Mouse (Mus musculus) layer of hippocampus, adult 9-11 months (tissue): Measurements from ENCODE around the gene Jarid2.

Source experiments
- DNase-seq: peaks from one replicate; pipeline ENCODE4 v3.0.0; 2022

The Jarid2 gene

DNA sequence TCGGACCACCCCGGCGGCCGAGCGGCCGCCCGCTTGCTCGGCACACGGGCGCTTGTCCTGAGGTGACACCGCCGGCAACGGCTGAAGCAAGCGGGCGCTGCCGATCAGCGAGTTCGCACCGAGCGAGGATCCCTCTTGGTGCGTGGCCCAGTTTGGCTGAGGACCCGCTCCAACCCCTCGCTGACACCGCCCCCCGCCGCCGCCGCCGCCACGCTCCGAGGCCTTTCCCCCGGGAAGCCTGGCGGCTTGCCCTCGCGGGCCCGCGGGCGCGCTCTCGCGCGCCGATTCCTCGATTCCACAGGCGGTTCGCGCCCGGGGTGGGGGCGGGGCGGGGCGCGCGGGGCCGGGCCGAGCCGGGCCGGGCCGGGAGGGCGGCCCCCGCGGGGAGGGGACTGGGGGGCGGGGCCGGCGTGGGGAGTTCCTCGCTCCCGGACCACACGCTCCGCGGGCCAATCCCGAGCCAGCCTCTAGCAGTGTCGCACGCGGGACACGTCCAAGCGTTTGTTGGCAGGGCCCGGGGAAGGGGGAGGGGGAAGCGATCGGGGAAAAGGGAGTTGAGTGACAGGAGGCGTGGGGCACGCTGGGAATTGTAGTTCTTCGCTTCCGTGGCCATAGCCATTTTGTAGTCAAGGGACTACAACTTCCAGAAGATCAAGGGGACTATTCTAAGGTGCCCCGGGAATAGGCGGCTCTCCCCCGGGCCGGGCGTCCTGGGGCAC is 1.0 kb downstream of the Jarid2 start:
- peak; percentile 100 for DNase-seq

GRCm38 (mm10) chr13:44730939-44731551 is 1.8 kb downstream of the Jarid2 start:
- peak; percentile 92 for DNase-seq

DNA sequence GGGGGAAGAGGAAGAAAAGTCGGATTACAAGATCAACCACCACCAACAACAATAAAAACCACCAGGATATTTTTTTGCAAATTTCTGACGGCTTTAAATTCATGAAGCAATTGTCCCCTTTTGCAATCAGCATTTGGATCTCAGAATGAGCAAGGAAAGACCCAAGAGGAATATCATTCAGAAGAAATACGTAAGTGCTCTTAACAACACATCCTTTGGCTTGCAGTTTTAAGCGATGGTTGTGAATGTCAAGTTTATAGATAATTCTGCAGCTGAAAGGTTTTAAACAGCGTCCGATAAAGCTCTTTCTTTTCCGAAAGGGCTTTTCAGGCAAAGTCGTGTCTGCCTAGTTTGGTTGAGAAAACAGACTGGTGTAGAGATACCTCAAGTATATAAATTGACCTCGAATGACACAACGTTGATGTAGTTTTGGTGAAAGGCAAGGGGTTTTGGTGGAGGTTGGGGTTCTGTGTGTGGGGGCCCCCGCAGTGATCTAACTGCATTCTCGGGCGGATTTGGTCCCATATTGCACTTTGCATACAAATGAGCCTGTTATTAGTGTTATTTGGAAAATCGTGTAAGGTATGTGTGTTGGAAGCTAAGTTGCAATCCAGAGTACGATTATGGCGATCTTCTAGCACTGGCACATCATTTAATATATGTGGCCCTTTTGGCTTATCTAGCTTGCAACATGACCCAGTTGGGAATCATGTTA is 2.6 kb downstream of the Jarid2 start:
- DNase-seq, result no peak

- DNase-seq, result no peak
These were observed 3.2 kb downstream of the Jarid2 start for GRCm38 (mm10) chr13:44732442-44732974.

- DNase-seq, result no peak
These were observed 3.7 kb downstream of the Jarid2 start for GRCm38 (mm10) chr13:44733036-44733372.

DNA sequence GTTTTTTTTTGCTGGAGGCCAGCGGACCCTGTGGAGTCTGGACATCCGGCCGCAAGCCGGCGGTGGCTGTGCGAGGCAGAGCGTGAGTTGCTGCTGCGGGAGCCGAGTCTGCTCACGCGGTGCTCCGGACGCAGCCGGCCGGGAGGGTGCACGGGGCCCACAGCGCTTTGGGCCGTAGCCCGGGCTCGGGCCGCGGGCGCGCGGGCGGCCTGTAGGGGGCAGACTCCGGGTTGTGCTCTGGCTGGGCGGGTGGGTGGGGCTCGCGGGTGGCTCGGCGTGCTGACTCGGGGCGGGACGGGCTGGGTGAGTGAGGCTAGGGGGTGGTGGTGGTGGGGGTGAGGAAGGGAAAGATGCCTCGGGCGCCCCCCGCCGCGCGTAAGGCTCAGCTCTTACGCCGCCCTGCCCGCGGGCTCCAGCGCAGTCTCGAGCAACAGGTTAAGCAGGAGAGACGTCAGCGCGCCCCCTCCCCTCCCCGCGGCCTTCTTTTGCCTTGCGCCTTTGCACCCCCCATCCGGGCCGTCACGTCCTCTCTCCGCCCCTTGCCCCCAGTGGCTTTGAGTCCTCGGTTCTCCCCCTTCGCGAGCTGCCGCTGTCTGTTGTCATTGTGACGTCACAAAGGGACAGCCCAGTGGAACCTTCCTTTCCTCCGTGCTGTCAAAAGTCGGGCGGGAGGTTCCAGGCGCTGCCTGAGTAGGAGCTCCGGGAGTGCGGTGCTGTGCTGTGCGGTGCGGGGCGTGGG is 4.3 kb downstream of the Jarid2 start:
- DNase-seq, result peak; percentile 80

DNA sequence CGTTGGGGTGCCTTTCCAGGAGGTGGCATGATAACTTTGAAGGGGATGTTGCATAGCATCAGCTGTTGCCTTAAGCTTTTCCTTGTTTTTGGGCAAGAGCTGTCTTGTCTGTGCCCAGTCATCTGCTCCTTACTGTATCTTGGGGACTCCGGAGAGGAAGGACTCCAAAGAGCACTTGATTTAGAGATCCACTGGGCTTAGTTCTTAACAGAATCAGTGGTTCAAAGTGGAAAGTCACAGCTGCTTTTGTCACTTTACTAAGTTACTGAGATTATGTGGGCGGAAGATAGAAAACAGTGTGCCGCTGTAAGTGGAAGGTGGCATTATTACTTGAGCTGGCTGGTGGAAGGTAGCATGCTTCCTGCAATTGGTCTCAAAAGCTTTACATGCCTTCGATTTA is 5.2 kb downstream of the Jarid2 start:
- no peak for DNase-seq

DNA sequence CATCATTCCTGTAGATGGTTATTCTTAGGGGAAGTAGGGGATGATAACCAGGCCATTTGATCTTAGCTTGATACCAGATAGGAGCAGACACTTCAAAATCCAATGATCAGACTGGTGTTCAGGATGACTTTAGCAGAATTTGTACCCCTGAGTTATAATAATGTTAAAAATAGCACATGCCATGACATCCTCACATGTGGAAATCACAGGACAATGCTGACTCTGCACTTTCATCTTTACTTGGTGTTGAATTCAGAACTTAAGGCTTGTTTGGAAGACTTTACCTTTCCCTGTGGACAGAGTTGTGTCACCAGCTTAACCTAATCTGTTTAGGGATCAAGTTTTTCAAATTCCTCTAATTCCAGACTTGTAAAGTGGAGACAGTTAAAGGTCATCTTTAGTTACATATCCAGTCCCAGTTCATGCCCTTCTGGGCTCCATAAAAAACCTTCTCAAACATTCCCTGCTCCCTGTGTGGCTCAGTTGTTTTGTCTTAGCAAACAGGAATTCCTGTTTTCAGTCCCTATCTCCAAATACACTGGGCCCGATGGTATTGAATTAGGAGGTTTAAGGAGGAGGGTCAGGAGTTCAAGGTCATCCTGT is 5.9 kb downstream of the Jarid2 start:
- DNase-seq, result no peak

DNA sequence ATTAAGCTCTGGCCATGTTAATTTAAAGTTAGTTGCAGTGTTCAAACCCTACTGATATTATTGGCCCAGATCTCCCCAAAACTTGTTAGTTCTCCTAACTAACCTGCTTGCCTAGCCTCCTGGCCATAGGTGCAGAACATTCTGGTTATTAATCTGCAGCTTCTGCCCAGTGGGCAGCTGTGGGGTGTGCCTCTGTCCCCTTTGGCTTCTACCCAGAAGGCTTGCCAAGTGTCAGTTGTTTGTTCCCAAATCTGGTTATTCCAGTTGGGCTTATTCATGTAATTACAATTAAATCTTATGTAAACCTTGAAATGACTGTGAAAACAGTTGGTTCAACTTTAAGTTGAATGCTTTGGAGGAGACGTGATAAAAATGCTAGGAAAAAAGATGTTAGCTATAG is 8.0 kb downstream of the Jarid2 start:
- DNase-seq, result no peak

DNA sequence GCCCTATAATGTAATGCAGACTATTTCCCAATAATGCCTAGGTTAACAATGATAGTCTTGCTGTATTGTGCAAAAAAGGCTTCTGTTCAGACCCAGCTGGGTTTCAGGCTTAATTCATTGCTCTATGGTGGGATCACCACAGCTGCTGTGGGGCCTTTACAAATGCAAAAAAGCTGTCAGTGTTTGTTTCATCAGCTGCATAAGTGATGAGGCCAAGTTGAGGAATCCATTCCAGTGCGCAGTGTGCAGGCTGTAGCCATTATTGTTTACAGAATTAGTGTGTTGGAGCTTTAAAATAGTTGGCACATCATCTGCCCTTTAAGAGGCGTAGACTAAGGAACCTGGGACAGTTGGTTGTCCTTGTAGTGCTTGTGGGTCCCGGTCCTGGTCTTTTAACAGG is 22.5 kb downstream of the Jarid2 start:
- DNase-seq, result peak; percentile 75

DNA sequence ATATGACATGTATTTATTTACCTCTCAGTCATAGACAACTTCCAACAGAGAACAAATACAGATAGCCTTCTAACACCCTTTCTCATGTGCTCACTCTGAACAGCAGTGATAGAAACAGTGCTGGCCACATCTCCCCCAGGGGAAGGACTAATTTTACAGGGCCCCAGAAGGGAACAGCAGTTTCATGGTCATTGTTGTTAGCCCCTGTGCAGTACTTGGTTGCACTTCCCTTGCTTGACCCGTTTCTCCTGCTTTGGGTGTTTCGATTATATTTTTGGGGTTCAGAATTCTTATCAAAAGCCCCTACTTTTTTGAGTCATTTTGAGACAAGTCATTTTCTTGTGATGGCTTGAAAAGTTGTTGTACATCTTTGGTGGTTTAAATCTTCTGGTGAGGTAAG is 23.9 kb downstream of the Jarid2 start:
- DNase-seq, result no peak

- DNase-seq, result no peak
These were observed 26.2 kb downstream of the Jarid2 start for GRCm38 (mm10) chr13:44755434-44755833.

DNA sequence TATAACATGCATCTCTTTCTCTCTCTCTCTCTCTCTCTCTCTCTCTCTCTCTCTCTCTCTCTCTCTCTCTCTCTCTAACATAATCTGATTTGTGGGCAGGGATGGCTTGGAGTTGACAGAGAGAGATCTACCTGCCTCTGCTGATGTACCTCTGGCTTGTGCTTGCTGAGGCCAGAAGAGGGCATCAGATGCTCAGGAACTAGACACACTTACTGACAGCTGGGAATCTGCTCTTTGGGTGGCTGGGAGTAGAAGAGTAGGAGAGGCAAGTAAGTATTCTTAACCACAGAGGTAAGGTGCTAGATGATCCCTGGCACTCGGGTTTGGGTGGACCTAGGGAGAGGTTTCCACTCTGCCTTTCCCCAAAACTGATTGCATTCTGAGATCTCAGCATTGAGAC is 29.5 kb downstream of the Jarid2 start:
- peak; percentile 21 for DNase-seq

- DNase-seq, result no peak
These were observed 31.5 kb downstream of the Jarid2 start for GRCm38 (mm10) chr13:44760761-44761160.

GRCm38 (mm10) chr13:44763068-44763467 is 33.8 kb downstream of the Jarid2 start:
- DNase-seq, result no peak

DNA sequence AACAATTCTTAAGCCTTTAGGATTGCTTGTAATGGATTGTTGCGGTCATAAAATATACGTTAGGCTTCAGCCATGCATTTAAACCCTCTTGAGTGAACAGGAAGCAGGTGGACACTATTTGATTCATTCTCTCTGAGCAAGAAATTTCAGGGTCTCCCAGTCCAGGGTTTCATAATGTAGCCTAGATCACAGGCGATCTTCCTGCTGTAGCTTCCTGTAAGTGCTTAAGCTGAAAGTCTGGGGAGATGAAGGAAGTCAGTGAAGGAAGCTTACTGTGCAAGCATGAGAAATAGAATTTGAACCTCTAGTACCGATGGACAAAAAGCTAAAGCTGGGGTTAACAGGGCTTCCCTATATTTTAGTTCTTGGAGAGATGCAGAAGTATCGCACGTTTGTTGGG is 38.5 kb downstream of the Jarid2 start:
- no peak for DNase-seq

DNA sequence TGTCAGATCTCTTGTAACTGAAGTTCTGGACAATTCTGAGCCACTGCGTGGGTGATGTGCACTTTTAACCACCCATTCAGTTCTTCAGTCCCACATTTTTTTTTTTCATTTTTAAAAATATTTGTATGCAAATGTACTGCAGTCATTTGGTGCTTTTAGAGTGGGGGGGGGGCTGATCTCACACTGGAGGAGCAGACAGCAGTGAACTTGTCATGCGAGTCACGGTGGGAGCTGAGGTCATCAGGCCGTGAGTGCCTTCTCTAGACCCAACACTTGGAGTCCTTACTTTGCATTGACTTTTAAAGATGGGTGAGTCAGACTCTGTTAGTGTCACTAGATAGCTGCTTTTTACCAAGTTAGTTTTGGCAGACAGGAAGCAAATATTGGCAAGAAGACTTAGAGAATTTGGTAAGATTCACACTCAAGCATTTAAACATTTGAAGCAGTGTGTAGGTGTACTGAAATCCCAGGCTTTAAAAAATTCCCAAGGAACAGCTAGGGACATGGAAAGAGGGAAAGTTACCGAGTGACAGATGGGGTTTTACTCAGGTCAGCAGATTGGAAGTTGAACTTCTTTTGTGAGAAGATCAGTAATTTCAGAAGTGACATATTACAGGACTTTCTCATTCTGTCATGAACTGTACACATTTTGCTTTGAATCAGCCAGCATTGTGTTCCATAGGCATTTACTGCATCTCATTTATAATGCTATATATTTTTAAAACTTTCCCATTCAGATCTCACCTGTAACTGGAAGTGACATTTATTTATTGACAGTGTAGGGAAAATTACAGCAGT is 41.7 kb downstream of the Jarid2 start:
- no peak for DNase-seq

DNA sequence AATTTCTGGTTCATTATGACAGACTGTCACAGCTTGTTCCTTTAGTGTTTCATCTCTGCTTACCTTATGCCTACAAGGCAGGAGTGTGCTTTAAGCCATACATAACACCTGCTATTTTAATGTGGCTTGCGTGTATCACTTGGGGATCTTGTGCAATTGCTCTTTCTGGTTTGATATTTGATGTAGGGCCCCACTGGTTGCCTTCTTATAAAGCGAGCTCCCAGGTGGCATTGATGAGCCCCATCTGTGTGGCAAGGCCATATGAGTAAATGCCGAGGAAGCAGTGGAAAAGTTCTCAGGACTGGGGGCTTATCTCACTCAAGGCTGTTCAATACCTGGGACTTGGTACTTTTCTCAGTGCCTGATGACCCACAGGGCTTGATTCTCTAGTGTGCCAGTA is 43.5 kb downstream of the Jarid2 start:
- DNase-seq, result no peak

GRCm38 (mm10) chr13:44774351-44774750 is 45.1 kb downstream of the Jarid2 start:
- no peak for DNase-seq

GRCm38 (mm10) chr13:44775396-44775795 is 46.1 kb downstream of the Jarid2 start:
- DNase-seq, result no peak

GRCm38 (mm10) chr13:44780506-44780905 is 51.2 kb downstream of the Jarid2 start:
- no peak for DNase-seq

- no peak for DNase-seq
These were observed 51.9 kb downstream of the Jarid2 start for GRCm38 (mm10) chr13:44781126-44781525.
